Mouse (Mus musculus) forebrain, postnatal 0 days (tissue): ENCODE data around the gene Gm20431. TPM values are rescaled to one million over a fixed set of nuclear protein-coding genes. Genes with fewer than 3 reads are reported as not detected.

ENCODE experiments used
- ATAC-seq: fragments of 200-750 bp; cut with Nextera tagmentation; 2 replicates; pipeline ENCODE4 v1.8.0; 2017; ENCODE audit warnings: mild to moderate bottlenecking, moderate library complexity
- DNase-seq: peaks from one replicate; pipeline ENCODE4 v3.0.0-alpha.2; 2015
- H3K27ac ChIP-seq: fragments of 300-500 bp; sonication (generic); 2 replicates; pipeline ENCODE4 v1.5.1; 2014; ENCODE audit warnings: low read depth, mild to moderate bottlenecking, antibody characterized with exemption, low read length, moderate library complexity, mixed read lengths
- H3K27me3 ChIP-seq: fragments of 300-500 bp; sonication (generic); 2 replicates; pipeline ENCODE4 v1.6.1; 2014; ENCODE audit warnings: mild to moderate bottlenecking, low read length, mixed read lengths; ENCODE audit not compliant: insufficient read depth
- H3K36me3 ChIP-seq: fragments of 300-500 bp; sonication (generic); 2 replicates; pipeline ENCODE4 v1.6.1; 2014; ENCODE audit warnings: mild to moderate bottlenecking, moderate library complexity; ENCODE audit not compliant: insufficient read depth
- H3K4me1 ChIP-seq: fragments of 300-500 bp; sonication (generic); 2 replicates; pipeline ENCODE4 v1.6.1; 2014; ENCODE audit warnings: antibody characterized with exemption; ENCODE audit not compliant: insufficient read depth
- H3K4me2 ChIP-seq: fragments of 300-500 bp; sonication (generic); 2 replicates; pipeline ENCODE4 v1.6.1; 2014; ENCODE audit warnings: low read depth, mild to moderate bottlenecking, moderate library complexity
- H3K4me3 ChIP-seq: fragments of 300-500 bp; sonication (generic); 2 replicates; pipeline ENCODE4 v1.5.1; 2014; ENCODE audit warnings: low read depth, low read length, mixed read lengths
- H3K9ac ChIP-seq: fragments of 300-500 bp; sonication (generic); 2 replicates; pipeline ENCODE4 v1.6.1; 2014; ENCODE audit warnings: mild to moderate bottlenecking
- H3K9me3 ChIP-seq: fragments of 300-500 bp; sonication (generic); 2 replicates; pipeline ENCODE4 v1.6.1; 2016; ENCODE audit warnings: low read length
- CTCF ChIP-seq: sonication (generic); IDR thresholded peaks from 2 replicates; pipeline ENCODE4 v1.5.1; 2016; ENCODE audit warnings: antibody characterized with exemption, control low read depth, low read depth
- WGBS: fragments of 180-500 bp; shearing (Covaris S2); extraction: QIAGEN DNeasy Blood & Tissue Kit; methylation state at CpG from one replicate; pipeline ENCODE4 v1.1.7; 2014; 5-methylcytosine and 5-hydroxymethylcytosine counted together
- polyA plus RNA-seq: library from polyadenylated mRNA; unstranded; fragments of >200 nt; fragmentation: Nextera tagmentation; extraction: Ambion mirVana; gene quantifications from 2 replicates; pipeline ENCODE4 v1.2.1, GENCODE M21; 2015
- total RNA-seq: library from RNA; depleted of rRNA; stranded (reverse); fragments of >200 nt; gene quantifications from 2 replicates; pipeline ENCODE4 v1.2.3, GENCODE M21; 2014

Gm20431 gene
- total and polyA plus RNA-seq, 2 experiments from 2014 or later = 9.7 TPM; not detected in 1

DNA sequence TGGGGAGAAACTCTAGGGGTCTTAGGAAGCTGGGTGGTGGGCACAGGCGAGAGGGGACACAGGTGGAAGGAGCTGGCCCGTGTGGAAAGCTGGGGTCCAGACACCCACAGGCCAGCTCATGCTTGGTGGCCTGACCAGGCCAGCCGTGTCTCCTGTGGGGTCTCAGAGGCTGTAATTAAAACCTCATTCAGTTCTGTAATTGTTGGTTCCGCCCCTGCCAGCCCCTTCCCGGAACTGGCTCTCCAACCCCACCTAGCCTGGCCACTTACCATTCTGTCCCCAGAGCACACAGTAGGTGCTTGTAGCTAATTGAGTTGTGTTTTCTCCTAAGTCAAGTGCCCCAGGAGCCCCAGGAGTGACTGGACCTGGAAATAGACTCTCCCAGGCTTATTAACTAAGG is 62.1 kb downstream of the Gm20431 start:
- Histone ChIP-seq H3K9ac (no peak overlapping the region), H3K4me1 (no peaks in the 10 kb centered on the region), H3K36me3 (no peaks in the 10 kb centered on the region), H3K27me3 (no peaks in the 10 kb centered on the region), H3K27ac (no peak overlapping the region), H3K4me3 (no peak overlapping the region), H3K4me2 (no peak overlapping the region), H3K9me3 (no peaks in the 10 kb centered on the region)
- 72% methylated on average over 5 of the region's 5 CpGs for WGBS
- TF ChIP-seq CTCF = no peak
- ATAC-seq (no peak), DNase-seq (no peak)

DNA sequence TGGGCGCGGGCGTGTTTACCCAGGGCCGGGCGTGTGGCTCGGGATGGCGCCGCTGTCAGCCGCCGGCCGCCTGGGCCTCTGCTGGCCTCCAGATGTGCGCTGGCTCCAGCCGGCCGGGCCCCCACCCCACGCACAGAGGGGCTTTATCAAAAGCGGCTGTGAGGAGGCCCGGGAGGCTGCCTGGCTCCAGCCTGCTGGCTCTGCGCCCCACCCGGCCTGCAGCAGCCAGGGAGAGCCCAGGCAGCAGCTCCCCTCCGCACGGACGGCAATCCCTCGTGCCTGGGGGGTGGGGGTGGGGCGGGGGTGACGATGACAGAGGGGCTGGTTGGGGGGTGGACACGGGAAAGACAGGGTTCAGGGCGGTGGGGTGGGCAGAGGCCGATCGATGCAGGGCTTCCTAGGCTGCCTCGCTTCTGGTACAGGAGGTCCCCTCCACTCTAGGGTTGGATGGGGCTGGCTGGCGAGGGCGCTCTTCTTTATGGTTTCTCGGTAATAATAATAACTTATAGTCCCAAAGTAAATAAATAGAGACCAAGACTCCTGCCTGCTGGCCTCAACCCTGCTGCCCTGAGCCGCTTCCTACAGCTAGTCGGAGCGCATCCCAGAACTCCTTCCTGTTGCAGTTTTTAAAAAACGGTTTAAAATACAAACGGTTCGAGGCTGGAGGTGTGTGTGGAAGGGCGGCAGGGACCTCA is 63.7 kb downstream of the Gm20431 start:
- TF ChIP-seq CTCF = no peak
- Histone ChIP-seq H3K36me3 (no peaks in the 10 kb centered on the region), H3K9me3 (no peaks in the 10 kb centered on the region), H3K4me2 (peak overlapping the region; percentile 29), H3K4me3 (no peak overlapping the region), H3K27me3 (no peaks in the 10 kb centered on the region), H3K4me1 (no peaks in the 10 kb centered on the region), H3K27ac (no peak overlapping the region), H3K9ac (no peak overlapping the region)
- DNase-seq = peak; percentile 21
- 32% methylated on average over 40 of the region's 40 CpGs for WGBS
- peak; percentile 40; the same call in 1 of the 2 replicates for ATAC-seq

DNA sequence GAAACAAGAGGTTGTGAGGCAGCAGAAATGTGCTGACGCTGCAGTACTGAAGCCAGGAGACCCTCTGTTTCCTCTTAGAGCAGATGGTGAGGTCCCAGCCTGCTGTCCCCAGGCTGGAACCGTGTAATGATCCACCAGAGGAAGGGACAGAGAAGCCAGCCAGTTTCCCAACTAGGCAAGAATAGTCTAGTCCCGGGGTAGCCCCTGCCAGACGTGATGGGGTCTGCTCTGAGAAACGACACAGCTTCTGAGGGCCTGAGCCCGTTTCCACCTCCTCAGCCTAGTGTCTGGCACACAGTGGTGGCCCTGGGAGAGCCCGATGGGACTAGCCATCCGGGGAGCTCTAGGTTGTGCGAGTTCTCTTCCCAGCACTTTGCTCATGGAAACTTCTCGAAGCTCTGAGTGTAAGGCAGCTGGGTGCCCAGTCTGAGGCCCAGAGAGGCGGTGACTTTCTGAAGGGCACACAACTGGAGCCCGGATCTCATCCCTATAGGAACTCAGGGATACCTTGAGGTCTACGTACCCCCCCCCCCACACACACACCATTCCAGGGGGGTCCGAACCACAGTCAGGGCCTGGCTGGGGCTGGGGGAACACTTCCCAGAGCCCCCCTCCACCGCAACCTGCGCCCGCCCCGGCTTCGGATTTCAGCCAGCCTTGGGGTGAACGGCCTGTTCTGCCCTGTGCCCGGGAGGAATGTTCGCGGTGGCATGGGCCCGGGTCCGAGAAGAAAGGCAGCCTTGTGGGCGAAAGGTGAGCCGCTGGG is 64.4 kb downstream of the Gm20431 start:
- TF ChIP-seq CTCF = no peak
- H3K4me3 ChIP-seq = no peak overlapping the region
- DNase-seq = no peak
- 48% methylated on average over 27 of the region's 27 CpGs for WGBS
- no peak for ATAC-seq
- peak overlapping the region; percentile 29 for H3K4me2 ChIP-seq
- no peaks in the 10 kb centered on the region for H3K4me1 ChIP-seq
- H3K9me3 ChIP-seq = no peaks in the 10 kb centered on the region
- H3K9ac ChIP-seq = no peak overlapping the region
- H3K27me3 ChIP-seq = no peaks in the 10 kb centered on the region
- H3K36me3 ChIP-seq = no peaks in the 10 kb centered on the region
- H3K27ac ChIP-seq = no peak overlapping the region

DNA sequence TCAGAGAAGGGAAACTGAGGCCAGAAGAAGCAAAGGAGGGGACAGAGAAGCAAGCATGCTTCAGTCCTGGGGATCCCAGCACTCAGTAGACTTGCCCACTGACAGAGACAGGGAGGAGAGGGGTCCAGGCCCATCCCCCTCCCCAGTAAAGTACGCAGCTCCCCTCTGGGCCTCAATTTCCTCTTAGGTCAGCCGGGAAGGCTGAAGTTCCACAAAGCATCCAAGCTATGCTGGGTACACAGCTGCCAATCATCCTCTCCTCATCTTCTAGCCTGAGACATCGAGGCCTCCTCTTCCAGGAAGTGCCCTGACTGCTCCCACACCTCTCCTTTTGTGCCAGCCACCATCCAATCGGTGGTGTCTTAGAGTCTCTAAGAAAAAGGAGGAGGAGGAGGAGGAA is 65.0 kb downstream of the Gm20431 start:
- H3K4me3 ChIP-seq = no peak overlapping the region
- no peak overlapping the region for H3K9ac ChIP-seq
- no peaks in the 10 kb centered on the region for H3K4me1 ChIP-seq
- H3K36me3 ChIP-seq = no peaks in the 10 kb centered on the region
- H3K9me3 ChIP-seq = no peaks in the 10 kb centered on the region
- no peak overlapping the region for H3K4me2 ChIP-seq
- DNase-seq = no peak
- no peaks in the 10 kb centered on the region for H3K27me3 ChIP-seq
- no peak for TF ChIP-seq CTCF
- H3K27ac ChIP-seq = no peak overlapping the region; the same call in 1 of the 2 replicates
- ATAC-seq = no peak
- 50% methylated on average over 4 of the region's 4 CpGs for WGBS

DNA sequence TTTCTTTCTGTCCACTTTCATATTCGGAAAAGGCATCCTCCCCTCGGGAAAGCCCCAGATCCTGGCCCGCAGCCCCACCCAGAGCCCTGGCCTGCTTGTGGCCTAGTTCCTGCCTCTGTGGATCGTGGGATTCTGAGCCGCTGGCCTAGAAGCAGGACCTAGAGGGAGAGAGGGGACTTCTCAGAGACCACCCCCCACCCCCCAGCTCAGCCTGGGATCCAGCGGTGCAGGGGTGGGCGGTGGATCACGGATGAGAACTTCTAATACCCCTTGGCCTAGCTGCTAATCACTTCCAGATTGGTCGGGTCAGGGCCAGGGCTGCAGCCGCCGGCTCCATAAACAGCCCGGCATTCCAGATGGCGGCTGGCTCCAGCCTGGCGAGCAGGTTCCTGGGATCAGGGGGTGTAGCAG is 65.5 kb downstream of the Gm20431 start:
- Histone ChIP-seq H3K4me2 (no peak overlapping the region), H3K9me3 (no peaks in the 10 kb centered on the region), H3K27me3 (no peaks in the 10 kb centered on the region), H3K9ac (no peak overlapping the region), H3K36me3 (no peaks in the 10 kb centered on the region), H3K4me3 (no peak overlapping the region), H3K27ac (no peak overlapping the region; the same call in 1 of the 2 replicates), H3K4me1 (no peaks in the 10 kb centered on the region)
- WGBS = 48% methylated on average over 14 of the region's 14 CpGs
- DNase-seq (no peak), ATAC-seq (no peak)
- TF ChIP-seq CTCF = no peak

DNA sequence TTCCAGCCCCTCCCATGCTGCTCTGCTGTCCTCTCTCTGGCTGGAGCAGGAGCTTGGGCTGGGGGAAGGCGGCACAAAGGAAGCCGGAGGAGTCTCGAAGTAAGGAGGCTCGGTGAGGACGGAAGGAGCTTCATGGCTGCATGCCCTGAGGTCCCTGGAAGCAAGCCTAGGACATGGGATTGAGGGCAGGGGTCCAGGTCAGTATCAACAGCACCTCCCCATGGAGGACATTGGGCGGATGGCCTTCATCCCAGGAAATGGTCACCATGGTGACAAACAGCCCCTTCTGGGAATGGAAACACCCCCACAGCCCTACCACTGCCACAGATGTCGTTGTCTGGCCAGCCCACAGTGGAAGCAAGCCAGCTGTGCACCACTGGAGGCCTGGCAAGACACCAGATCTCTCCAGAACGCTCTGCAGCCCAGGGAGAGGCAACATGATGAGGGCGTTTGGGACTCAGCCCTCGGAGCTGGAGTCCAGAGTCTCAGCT is 66.8 kb downstream of the Gm20431 start:
- WGBS = 35% methylated on average over 10 of the region's 10 CpGs

More for the DNA sequence above, 66.8 kb downstream of the Gm20431 start:
- H3K9ac ChIP-seq = no peak overlapping the region
- no peaks in the 10 kb centered on the region for H3K36me3 ChIP-seq
- H3K4me3 ChIP-seq = no peak overlapping the region
- ATAC-seq = peak; percentile 75
- peak; percentile 63 for DNase-seq
- H3K27me3 ChIP-seq = no peaks in the 10 kb centered on the region
- H3K27ac ChIP-seq = peak overlapping the region; percentile 30; the same call in 1 of the 2 replicates
- H3K9me3 ChIP-seq = no peaks in the 10 kb centered on the region
- TF ChIP-seq CTCF = peak; percentile 25; the same call in 1 of the 2 replicates
- H3K4me1 ChIP-seq = no peaks in the 10 kb centered on the region
- no peak overlapping the region for H3K4me2 ChIP-seq
